Mouse (Mus musculus) ovary, adult 18-20 months (tissue): Measurements from ENCODE around the gene Cdkl4.
A peak's percentile ranks its signal among the peaks of the same experiment; 100 is the strongest.

Experiments used
- DNase-seq: peaks from one replicate; pipeline ENCODE4 v3.0.0; 2022; ENCODE audit warnings: low spot score, mixed read lengths

The Cdkl4 gene

DNA sequence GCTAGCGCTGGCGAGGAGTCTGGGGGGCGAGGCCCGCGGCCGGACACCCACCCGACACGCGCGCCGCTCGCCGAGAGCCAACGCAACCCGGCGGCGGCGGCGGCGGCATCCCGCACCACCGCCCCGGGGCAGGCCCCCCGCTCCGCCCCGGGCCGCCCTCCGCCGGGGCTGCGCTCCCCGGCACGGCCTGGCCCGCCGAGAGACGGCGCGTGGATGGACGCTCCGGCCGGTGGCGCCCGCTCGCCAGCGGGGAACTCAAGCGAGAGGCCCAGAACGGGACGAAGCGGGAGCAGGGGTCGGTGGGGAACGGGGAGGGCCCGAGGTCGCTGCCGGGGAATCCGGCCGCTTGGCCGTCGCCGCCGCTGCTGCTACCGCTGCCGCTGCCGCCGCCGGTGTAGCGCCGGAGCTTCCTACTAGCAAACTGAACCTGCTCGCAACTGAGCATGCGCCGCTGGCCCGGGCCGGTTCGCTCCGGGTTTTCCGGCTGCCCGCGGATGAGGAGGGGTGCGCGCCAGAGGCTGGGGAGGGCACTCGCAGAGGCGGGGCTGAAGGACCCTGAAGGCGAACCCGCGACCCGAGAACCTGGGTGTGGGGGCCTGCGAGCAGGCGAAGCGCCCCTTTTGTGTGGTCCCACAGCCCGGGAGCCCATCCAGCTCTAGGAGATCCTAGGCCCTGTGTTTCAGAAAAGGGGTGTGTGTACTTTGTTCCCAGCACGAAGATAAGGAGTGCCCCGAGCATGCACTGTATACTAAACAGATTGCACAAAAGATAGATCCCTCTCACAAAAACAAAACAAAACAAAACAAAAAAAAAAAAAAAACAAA lies 97.4 kb downstream of the Cdkl4 start, which contains the start of gene Sos1:
Gene Sos1, minus strand, starts transcription at position 423 of the 824 bp plus-strand sequence.
- peak; percentile 93 for DNase-seq

DNA sequence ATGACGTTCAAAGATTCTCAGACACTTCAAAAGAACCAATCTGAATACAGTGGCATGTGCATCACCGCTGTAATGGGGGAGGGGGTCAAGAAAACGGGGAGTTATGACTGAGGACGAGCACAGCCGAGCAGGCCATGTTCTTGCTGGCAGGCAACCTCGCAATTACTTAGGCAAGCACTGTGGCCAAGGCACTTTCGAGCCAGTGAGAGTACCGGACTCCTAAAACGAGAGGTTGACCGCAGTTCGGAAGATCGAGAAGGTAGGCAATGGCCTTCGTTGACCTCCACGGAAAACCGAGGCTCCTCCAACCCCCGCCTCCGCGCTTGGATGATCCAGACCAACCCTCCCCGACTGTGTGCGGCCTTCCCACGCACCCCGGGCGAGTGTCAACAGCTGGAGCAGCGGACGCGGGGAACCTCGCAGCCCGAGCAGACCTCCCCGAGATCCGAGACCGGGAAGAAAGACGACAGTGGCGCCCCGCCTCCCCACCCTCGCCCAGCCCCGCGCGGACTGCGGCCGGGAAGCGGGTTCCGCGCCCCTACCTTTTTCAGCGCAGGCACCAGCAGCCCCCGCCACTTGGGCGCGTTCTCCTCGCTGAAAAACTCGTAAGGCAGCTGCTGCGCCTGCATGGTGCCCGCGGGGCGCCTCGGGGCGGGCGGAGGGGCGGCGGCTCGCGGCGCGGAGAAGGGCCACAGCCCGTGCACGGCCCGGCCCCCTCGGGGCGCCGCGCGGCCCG lies 98.2 kb downstream of the Cdkl4 start:
- peak; percentile 55 for DNase-seq

DNA sequence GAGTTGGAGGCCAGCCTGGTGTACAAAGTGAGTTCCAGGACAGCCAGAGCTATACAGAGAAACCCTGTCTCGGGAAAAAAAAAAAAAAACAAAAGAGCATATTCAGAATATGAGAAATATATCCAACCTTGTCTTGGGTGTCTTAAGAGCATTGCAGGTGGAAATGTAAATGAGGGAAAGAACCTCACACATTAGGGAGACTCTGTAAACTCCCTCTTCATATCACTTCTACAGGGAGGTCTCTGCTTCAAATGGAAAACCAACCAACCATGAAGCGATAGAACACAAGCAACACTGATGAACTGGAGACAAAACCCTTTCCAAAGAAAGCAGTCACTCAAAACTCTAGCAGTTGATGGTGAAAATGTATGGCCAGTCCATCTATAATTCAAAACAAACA lies 99.9 kb downstream of the Cdkl4 start:
- DNase-seq, result no peak

DNA sequence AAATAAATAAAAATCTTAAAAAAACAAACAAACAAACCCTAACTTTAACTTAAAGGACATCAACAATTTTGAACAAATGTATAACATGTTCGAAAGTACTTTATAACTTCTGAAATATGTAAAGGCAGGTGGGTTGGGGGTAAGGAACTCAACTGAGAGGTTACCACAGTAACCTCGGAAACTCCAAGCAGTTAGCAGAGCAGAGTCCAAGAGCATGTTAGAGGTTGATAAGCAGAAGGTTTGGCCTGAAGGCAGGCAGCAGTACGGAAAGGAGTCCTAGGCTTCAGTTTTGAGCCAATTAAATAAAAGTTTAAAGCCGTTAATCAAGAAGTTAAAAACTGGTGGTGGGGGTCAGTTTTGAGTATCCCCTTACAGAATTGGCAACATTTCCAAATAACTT lies 101.1 kb downstream of the Cdkl4 start:
- DNase-seq, result no peak
